Mouse (Mus musculus) neural tube, embryonic 15.5 days (tissue): ENCODE results near the gene Fst. TPM values are rescaled to one million over a fixed set of nuclear protein-coding genes. Genes with fewer than 3 reads are reported as not detected.

Experiments
- ATAC-seq: fragments of 200-750 bp; cut with Nextera tagmentation; 2 replicates; pipeline ENCODE4 v1.8.0; 2017; ENCODE audit warnings: mild to moderate bottlenecking, moderate TSS enrichment, moderate library complexity; ENCODE audit not compliant: low FRiP score
- H3K27ac ChIP-seq: fragments of 300-500 bp; sonication (generic); replicated peaks from 2 replicates; pipeline ENCODE4 v1.5.1; 2015; ENCODE audit warnings: mild to moderate bottlenecking, inconsistent platforms
- H3K27me3 ChIP-seq: fragments of 300-500 bp; sonication (generic); replicated peaks from 2 replicates; pipeline ENCODE4 v1.6.1; 2015; ENCODE audit warnings: inconsistent platforms
- H3K36me3 ChIP-seq: fragments of 300-500 bp; sonication (generic); 2 replicates; pipeline ENCODE4 v1.6.1; 2015; ENCODE audit warnings: inconsistent platforms
- H3K4me1 ChIP-seq: fragments of 300-500 bp; sonication (generic); 2 replicates; pipeline ENCODE4 v1.6.1; 2015; ENCODE audit warnings: inconsistent platforms
- H3K4me2 ChIP-seq: fragments of 300-500 bp; sonication (generic); 2 replicates; pipeline ENCODE4 v1.6.1; 2015; ENCODE audit warnings: inconsistent platforms, mild to moderate bottlenecking, moderate library complexity
- H3K4me3 ChIP-seq: fragments of 300-500 bp; sonication (generic); replicated peaks from 2 replicates; pipeline ENCODE4 v1.5.1; 2015; ENCODE audit warnings: mild to moderate bottlenecking, inconsistent platforms
- H3K9ac ChIP-seq: fragments of 300-500 bp; sonication (generic); replicated peaks from 2 replicates; pipeline ENCODE4 v1.6.1; 2015; ENCODE audit warnings: mild to moderate bottlenecking, inconsistent platforms
- H3K9me3 ChIP-seq: fragments of 300-500 bp; sonication (generic); replicated peaks from 2 replicates; pipeline ENCODE4 v1.6.1; 2016; ENCODE audit warnings: inconsistent platforms
- WGBS: fragments of 180-500 bp; shearing (Covaris S2); methylation state at CpG from one replicate; pipeline ENCODE4 v1.1.7; 2015; ENCODE audit warnings: mixed read lengths; 5-methylcytosine and 5-hydroxymethylcytosine counted together
- polyA plus RNA-seq: library from polyadenylated mRNA; unstranded; fragments of >200 nt; fragmentation: Nextera tagmentation; extraction: Ambion mirVana; gene quantifications from 2 replicates; pipeline ENCODE4 v1.2.1, GENCODE M21; 2015

Fst gene
- polyA plus RNA-seq, 1 experiment from 2014 or later: 6.4 TPM

DNA sequence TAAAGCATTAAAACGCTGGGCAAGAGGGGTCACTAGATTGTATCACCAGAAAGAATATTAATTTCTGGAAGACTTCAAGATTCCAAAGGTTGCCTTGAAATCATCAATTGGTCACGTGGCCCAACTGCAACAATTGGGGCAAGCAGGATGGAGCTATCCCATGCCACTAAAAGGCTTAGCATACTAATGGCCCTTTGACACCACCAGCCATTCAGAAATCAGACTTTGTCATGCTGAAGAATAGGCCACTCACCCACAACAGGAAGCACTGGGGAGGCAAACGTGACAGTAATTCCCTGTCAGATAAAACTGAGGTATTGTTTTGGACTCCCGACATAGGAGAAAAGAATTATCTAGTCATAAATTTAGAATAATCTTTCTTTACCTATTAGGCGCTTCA is 52.3 kb downstream of the Fst start:
- WGBS: 2% methylated on average over 5 of the region's 5 CpGs
- no peaks in the 10 kb centered on the region for H3K4me1 ChIP-seq
- H3K4me2 ChIP-seq: no peak overlapping the region
- ATAC-seq: no peak
- no peaks in the 10 kb centered on the region for H3K36me3 ChIP-seq
- H3K27me3 ChIP-seq: no peaks in the 10 kb centered on the region
- no peak overlapping the region for H3K4me3 ChIP-seq
- no peak overlapping the region for H3K27ac ChIP-seq
- no peak overlapping the region for H3K9ac ChIP-seq
- no peaks in the 10 kb centered on the region for H3K9me3 ChIP-seq

DNA sequence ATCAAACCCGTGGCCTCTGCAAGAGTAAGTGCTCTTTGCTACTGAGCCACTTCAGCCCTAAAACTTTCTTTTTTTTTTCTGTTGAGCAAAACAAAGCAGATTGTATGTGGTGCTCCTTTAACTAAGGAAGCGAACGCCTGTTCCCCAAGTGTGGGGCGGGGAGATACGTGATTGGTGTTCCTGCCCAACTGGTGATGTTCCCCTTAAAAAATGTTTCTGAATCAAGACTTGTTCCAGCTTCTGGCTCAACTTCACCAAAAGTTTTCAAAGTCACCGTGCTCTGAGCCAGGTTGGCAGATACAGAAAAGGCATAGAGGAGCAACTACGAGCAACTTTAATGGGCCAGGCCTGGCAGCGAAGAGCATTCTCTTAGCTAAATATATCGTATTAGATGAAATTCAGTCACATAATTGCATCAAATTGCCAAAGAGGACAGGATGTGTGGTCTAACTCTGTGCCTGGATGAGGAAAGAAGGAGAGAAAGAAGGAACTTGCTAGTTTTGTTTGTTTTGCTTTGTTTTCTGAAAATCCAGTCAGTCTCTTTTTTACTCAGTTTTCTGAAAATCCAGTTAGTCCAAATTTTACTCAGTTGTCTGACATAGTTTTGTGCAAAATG is 53.5 kb downstream of the Fst start:
- ATAC-seq: no peak
- no peak overlapping the region for H3K27ac ChIP-seq
- H3K4me2 ChIP-seq: no peak overlapping the region
- H3K9me3 ChIP-seq: no peaks in the 10 kb centered on the region
- no peaks in the 10 kb centered on the region for H3K4me1 ChIP-seq
- no peaks in the 10 kb centered on the region for H3K27me3 ChIP-seq
- WGBS: 91% methylated on average over 9 of the region's 9 CpGs
- H3K4me3 ChIP-seq: no peak overlapping the region
- H3K9ac ChIP-seq: no peak overlapping the region
- no peaks in the 10 kb centered on the region for H3K36me3 ChIP-seq

Other genes with a start within 250 kb of the Fst start
- 363 and 402 TPM in 2 replicates for gene Ndufs4, start 70.7 kb downstream of the Fst start, polyA plus RNA-seq